Mouse (Mus musculus): ENCODE measurements around the gene Otc. TPM values are rescaled to one million over a fixed set of nuclear protein-coding genes. Genes with fewer than 3 reads are reported as not detected.

Otc gene
- total RNA-seq, 2 experiments from 2014 or later = not detected

Other genes with a start within 250 kb of the Otc start
- gene Srpx, start 134.6 kb upstream of the Otc start, total RNA-seq (2021) = under 1 TPM; 0.40 to 0.73 TPM
- 10 to 100 TPM; 18.1 to 20.5 TPM for gene Rpgr, start 35.4 kb upstream of the Otc start, total RNA-seq (2021)
- 1,000 to 10,000 TPM; 1,249 to 1,400 TPM for gene Tspan7, start 232.9 kb downstream of the Otc start, total RNA-seq (2021)

Data from left cerebral cortex, adult 18-20 months (tissue).